Mouse (Mus musculus) liver, adult 2 months (tissue): ENCODE data around the gene Htra1.

Experiments
- CTCF ChIP-seq: fragments of 200-500 bp; IDR thresholded peaks from 2 replicates; pipeline ENCODE4 v1.5.1; 2011; ENCODE audit warnings: low read depth, low read length, control low read depth
- POLR2A ChIP-seq: fragments of 200-500 bp; IDR thresholded peaks from 2 replicates; pipeline ENCODE4 v1.6.1; 2011; ENCODE audit warnings: low read length, control low read depth; ENCODE audit not compliant: insufficient read depth; ENCODE audit errors: extremely low read depth

- TF ChIP-seq POLR2A (no peak), CTCF (no peak)
These were observed 9.0 kb downstream of the Htra1 start for GRCm38 (mm10) chr7:130944766-130945475.
